Mouse (Mus musculus) cerebellum, adult 2 months (tissue): ENCODE measurements at regions not wholly inside any gene's neighbourhood (a gene's known extent, or its start where the extent isn't known, plus 50 kb on each side); places are given as distances from the start of the nearest gene placed in this dataset.

Experiments
- CTCF ChIP-seq: fragments of 200-500 bp; IDR thresholded peaks from 2 replicates; pipeline ENCODE4 v1.5.1; 2011; ENCODE audit warnings: low read depth, mild to moderate bottlenecking, control low read depth, low read length, moderate library complexity, borderline replicate concordance; ENCODE audit not compliant: insufficient read depth
- POLR2A ChIP-seq: fragments of 200-500 bp; IDR thresholded peaks from 2 replicates; pipeline ENCODE4 v1.6.1; 2011; ENCODE audit warnings: low read length, control low read depth, borderline replicate concordance; ENCODE audit not compliant: insufficient read depth

DNA sequence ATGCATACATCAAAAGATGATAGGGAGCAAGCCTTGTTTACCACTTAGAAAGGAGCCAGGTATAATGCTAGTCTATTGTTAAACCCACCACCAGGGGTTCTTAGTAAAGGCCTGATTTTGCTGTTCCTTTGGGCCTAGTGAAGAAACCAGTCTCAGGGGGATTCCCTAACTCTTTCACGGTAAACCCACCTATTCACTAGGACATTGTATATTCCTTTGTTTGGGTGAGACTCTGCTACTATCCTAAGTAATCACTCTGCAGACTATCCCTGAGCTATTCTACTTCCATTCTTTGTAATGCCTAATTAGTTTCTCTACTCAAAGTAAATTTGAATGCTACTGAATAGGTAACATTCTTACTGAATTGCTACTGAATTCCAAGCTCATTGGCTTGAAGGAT, 571.0 kb upstream of the Ptprd start:
- no peak for TF ChIP-seq CTCF
- no peak for TF ChIP-seq POLR2A
